Mouse (Mus musculus) thymus, adult 2 months (tissue): Measurements from ENCODE around the gene Rabggtb. TPM values are rescaled to one million over a fixed set of nuclear protein-coding genes. Genes with fewer than 3 reads are reported as not detected.

Source experiments
- DNase-seq: peaks from one replicate; pipeline ENCODE4 v3.0.0; 2021
- H3K27ac ChIP-seq: fragments of 200-500 bp; 2 replicates; pipeline ENCODE4 v1.5.1; 2012; ENCODE audit warnings: low read length, control low read depth; ENCODE audit not compliant: control insufficient read depth, insufficient read depth
- H3K27me3 ChIP-seq: fragments of 200-500 bp; 2 replicates; pipeline ENCODE4 v1.6.1; 2012; ENCODE audit warnings: mild to moderate bottlenecking, low read length, moderate library complexity, mixed read lengths; ENCODE audit not compliant: control insufficient read depth, insufficient read depth
- H3K36me3 ChIP-seq: fragments of 200-500 bp; 2 replicates; pipeline ENCODE4 v1.6.1; 2012; ENCODE audit warnings: mild to moderate bottlenecking, low read length, moderate library complexity; ENCODE audit not compliant: control insufficient read depth, insufficient read depth
- H3K4me1 ChIP-seq: fragments of 200-500 bp; replicated peaks from 2 replicates; pipeline ENCODE4 v1.6.1; 2012; ENCODE audit warnings: low read length; ENCODE audit not compliant: control insufficient read depth, insufficient read depth
- H3K4me3 ChIP-seq: fragments of 200-500 bp; 2 replicates; pipeline ENCODE4 v1.5.1; 2012; ENCODE audit warnings: mild to moderate bottlenecking, low read length, control low read depth, moderate library complexity; ENCODE audit not compliant: control insufficient read depth, insufficient read depth
- CTCF ChIP-seq: fragments of 200-500 bp; IDR thresholded peaks from 2 replicates; pipeline ENCODE4 v1.5.1; 2012; ENCODE audit warnings: mild to moderate bottlenecking, control low read depth, low read length, moderate library complexity, borderline replicate concordance; ENCODE audit not compliant: control insufficient read depth, poor library complexity, insufficient read depth; ENCODE audit errors: extremely low read depth
- POLR2A ChIP-seq: fragments of 200-500 bp; IDR thresholded peaks from 2 replicates; pipeline ENCODE4 v1.6.1; 2012; ENCODE audit warnings: mild to moderate bottlenecking, low read length, control low read depth, moderate library complexity; ENCODE audit not compliant: control insufficient read depth, poor library complexity, insufficient read depth; ENCODE audit errors: extremely low read depth
- WGBS: fragments of 180-500 bp; shearing (Covaris S2); methylation state at CpG from one replicate; pipeline ENCODE4 v1.1.7; 2018; 5-methylcytosine and 5-hydroxymethylcytosine counted together
- polyA plus RNA-seq: library from polyadenylated mRNA; depleted of rRNA; stranded (reverse); fragments of >200 nt; gene quantifications from 2 replicates; pipeline ENCODE4 v1.2.3, GENCODE M21; 2012; rRNA removed

The Rabggtb gene
- 67.2 and 81.7 TPM in 2 replicates for polyA plus RNA-seq

DNA sequence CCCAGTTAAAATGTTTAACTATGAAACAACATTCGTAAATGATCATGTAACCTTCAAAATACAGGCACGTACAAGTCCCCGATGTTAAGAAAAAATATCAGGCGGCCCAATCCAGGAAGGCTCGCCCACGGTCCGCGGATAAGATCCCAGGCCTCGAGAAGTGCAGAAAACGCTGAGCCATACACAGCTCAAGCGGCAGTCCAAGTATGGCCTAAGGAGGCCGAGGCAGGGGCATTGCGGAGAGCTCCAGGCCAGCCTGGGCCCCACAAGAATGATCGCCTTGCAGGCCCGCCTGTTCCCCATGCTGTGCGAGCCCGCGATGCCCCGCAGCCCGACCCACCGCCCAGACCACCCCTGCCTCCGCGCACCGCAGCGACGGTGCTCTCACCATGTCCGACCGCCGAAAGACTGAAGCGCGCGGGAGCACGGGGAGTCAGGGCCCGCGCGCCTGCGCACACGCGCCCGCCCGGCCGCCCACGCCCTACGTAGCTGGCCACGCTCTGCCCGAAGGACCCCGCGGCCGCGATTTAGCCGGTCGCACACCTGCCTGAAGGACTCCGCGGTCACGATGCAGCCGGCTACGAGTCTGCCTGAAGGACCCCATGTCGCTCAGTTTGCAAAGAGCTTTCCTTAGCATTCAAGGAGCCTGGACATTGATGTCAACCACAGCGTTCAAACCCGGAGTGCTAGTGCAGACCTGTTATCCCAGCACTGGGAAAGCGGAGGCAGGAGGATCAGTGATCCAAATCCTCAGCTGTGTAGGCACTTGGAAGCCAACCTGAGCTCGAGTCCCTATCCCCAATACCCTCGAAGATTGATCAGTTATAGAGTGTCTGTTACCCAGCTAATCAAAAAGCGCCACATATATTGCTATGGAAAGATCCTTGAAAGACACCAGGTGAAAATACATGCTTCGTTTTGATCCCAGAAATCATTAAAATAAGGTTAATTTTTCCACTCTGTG, at the start of gene Rabggtb:
Gene Rabggtb (minus strand): TSS at position 464 of the 964 bp plus-strand sequence.
- peak within 1 kb of the TSS; percentile 63 for H3K4me3 ChIP-seq
- H3K27me3 ChIP-seq: no peaks in the 10 kb centered on the region
- peaks cover 34% of the 10 kb centered on the region for H3K36me3 ChIP-seq
- under 1% methylated on average over 65 of the region's 65 CpGs for WGBS
- peak; percentile 95 for DNase-seq
- peak within 1 kb of the TSS; percentile 15; the same call in 1 of the 2 replicates for H3K27ac ChIP-seq
- peak; percentile 55; the same call in 1 of the 2 replicates for TF ChIP-seq CTCF
- peak; percentile 98 for TF ChIP-seq POLR2A
- H3K4me1 ChIP-seq: peaks cover 9% of the 10 kb centered on the region

DNA sequence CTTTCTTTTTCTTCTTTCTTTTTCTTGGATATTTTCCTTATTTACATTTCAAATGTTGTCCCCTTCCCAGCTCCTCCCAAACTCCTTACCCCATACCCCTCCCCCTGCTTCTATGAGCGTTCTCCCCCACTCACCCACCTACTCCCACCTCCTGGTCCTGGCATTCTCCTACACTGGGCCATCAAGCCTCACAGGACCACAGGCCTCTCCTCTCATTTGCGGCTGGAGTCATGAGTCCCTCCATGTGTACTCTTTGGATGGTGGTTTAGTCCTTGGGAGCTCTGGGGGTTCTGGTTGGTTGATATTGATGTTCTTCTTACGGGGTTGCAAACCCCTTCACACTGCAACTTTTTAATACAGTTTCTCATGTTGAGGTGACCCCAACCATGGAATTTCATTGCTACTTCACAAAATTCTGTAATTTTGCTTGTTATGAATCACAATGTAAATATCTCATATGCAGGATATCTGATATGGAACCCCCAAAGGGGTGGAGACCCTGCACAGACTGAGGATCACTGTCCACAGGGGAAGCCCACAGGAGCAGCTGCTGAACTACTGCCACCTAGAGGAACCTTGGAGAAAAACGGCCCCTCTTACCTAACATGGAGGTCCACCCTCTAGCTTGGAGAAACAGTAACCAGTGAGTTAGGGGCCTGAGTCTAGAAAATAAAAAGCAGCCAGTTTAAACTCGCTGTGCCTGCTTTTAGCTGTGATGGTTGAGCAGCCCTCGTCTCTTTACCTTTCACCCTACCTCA, 49.0 kb upstream of the Rabggtb start:
- H3K4me1 ChIP-seq: no peaks in the 10 kb centered on the region
- DNase-seq: peak; percentile 31
- H3K4me3 ChIP-seq: no peak overlapping the region
- 81% methylated on average over 6 of the region's 6 CpGs for WGBS
- no peaks in the 10 kb centered on the region for H3K27me3 ChIP-seq
- H3K36me3 ChIP-seq: no peaks in the 10 kb centered on the region
- TF ChIP-seq POLR2A: no peak
- TF ChIP-seq CTCF: no peak
- no peak overlapping the region for H3K27ac ChIP-seq

DNA sequence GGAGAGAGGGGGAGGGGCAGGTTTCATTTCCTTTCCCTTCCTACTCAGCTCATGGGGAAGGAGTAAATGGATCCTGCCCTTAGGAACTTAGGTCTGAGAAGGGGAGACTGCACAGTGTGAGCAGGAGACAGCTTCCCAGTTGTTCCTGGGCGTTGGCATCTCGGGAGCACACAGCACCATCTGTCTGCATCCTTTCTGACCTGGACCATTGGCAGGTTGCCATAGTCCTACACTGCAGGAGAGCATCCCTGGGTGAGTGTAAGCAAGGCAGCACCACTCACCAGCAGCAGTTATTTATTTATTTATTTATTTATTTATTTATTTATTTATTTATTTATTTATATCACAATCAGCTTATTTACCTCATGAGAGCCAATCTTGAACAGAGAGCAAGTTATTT, 48.1 kb upstream of the Rabggtb start:
- WGBS: 76% methylated on average over 2 of the region's 2 CpGs
- no peaks in the 10 kb centered on the region for H3K27me3 ChIP-seq
- H3K36me3 ChIP-seq: no peaks in the 10 kb centered on the region
- H3K4me3 ChIP-seq: no peak overlapping the region
- no peak for DNase-seq
- no peak overlapping the region for H3K27ac ChIP-seq
- TF ChIP-seq CTCF (no peak), POLR2A (no peak)
- H3K4me1 ChIP-seq: no peaks in the 10 kb centered on the region

DNA sequence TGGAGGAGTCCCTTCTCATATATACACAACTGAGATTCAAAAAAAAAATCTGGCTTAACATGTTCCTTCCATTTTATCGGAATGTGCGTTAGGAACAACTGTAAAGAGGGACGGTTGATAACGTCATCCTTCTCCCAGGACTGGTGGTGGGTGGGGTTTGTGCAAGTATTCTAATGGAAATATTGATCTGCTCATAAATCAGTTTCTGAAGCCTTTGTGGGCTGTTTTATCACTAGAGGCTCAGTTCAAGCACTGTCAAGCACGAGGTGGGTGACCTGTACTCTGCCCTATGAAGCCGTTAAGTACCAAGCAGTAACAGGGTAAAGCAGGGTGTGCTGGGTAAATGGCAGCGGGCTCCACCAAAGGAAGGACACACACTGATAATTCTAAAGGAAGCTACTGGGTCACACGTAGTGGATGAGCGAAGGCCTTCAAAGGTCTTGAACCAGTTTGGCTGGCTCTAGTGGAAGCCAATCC, 47.0 kb upstream of the Rabggtb start:
- Histone ChIP-seq H3K36me3 (no peaks in the 10 kb centered on the region), H3K27ac (no peak overlapping the region), H3K4me3 (no peak overlapping the region), H3K27me3 (no peaks in the 10 kb centered on the region), H3K4me1 (no peaks in the 10 kb centered on the region)
- WGBS: 96% methylated on average over 9 of the region's 9 CpGs
- no peak for DNase-seq
- TF ChIP-seq POLR2A (no peak), CTCF (no peak)

DNA sequence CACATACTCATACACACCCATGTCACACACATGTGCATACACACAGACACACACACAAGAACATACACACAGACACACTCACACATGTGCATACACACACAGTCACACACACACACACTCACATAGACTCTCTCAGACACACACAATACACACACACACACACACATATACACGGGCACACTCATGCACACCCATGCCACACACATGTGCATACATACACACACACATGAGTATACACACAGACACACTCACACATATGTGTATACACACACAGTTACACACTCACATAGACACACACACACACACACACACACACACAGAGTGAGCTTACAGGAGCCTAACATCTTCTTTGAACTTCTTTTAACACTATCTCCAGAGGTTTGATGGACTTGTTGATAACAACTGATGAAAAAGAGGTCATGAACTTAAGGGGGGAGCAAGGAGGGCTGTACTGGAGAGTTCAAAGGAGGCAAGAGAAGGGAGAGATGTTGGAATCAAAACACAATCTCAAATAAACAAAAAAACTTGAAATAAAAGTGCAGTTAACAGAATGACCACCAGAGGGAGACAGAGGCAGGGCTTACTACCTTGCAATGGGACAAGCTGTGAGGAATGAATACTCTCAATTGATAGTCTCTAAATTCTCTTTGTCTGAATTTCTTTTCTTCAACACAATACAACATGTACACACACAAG, 46.4 kb upstream of the Rabggtb start:
- WGBS: 96% methylated on average over 1 of the region's 1 CpGs
- Histone ChIP-seq H3K4me3 (no peak overlapping the region), H3K36me3 (no peaks in the 10 kb centered on the region), H3K4me1 (no peaks in the 10 kb centered on the region), H3K27me3 (no peaks in the 10 kb centered on the region), H3K27ac (no peak overlapping the region)
- DNase-seq: peak; percentile 20
- TF ChIP-seq CTCF: no peak
- no peak for TF ChIP-seq POLR2A

DNA sequence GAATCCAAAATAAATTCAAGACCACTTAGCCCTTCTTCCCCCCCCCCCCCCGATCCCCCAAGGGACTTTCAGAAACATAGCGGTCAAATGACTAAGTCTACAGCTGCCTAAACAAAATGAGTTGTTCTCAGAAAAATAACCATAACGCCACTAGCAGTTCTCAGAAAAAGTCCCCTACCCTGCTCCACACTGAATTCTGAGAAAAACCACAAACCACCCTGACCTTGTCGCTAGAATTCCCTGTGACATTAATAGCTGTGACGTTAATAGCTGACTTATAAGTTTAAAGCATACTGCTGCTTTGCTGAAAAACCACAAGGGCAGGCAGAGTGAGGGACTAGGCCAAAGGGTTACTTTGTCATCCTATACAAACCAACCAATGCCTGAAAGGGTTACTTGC, 45.1 kb upstream of the Rabggtb start:
- H3K27me3 ChIP-seq: no peaks in the 10 kb centered on the region
- no peaks in the 10 kb centered on the region for H3K36me3 ChIP-seq
- H3K27ac ChIP-seq: no peak overlapping the region
- TF ChIP-seq POLR2A (no peak), CTCF (no peak)
- no peak overlapping the region for H3K4me3 ChIP-seq
- no peak for DNase-seq
- 40% methylated on average over 5 of the region's 5 CpGs for WGBS
- no peaks in the 10 kb centered on the region for H3K4me1 ChIP-seq
